ENCODE assay signal across 9 mouse cellular contexts in the genomic region with DNA sequence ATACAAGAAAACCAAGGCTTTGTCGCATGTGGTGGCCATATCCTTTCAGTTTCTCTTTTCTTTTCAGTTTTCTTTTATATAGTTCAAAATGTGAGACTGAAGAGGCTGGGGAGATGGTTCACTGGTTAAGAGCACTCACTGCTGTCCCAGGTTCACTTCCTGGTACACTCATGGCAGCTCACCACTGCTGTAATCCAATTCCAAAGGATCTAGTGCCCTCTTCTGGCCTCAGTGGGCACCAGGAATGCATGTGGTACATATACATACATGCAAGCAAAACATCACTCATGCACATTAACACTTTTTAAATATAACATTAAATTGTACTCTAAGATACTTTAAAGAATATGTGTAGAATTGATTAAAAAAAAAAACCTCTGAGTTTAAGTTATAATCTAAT.
DNase-seq lines count a peak whose midpoint lies in the region; ATAC-seq lines count a peak whose summit lies in the region.
"Had no signal": no experiment of that assay in that cellular context is flagged by ENCODE, and none has a peak within 500 bp of the region (broad histone marks: within the 10 kb centered on the region; RNA-seq: fewer than 3 reads in every experiment).

No protein-coding gene starts in this region.

- H3K4me1 ChIP-seq in kidney, embryonic 16.5 days (ENCODE audit: insufficient read depth, low read length) = no peaks in the 10 kb centered on the region
- H3K4me1 ChIP-seq: limb, embryonic 15.5 days had no signal

- 85% methylated on average over 1 of the region's 1 CpGs for WGBS in kidney, embryonic 16.5 days

- H3K4me3 ChIP-seq in kidney, embryonic 16.5 days (ENCODE audit: low read length) = no peak overlapping the region
- H3K4me3 ChIP-seq: limb, embryonic 15.5 days had no signal

- no peak overlapping the region for H3K4me2 ChIP-seq in kidney, embryonic 16.5 days (replicated peaks; ENCODE audit: low read depth, low read length)
- H3K4me2 ChIP-seq: limb, embryonic 15.5 days had no signal

- H3K9ac ChIP-seq in kidney, embryonic 16.5 days (replicated peaks; ENCODE audit: low read length) = no peak overlapping the region
- H3K9ac ChIP-seq: limb, embryonic 15.5 days had no signal

- 0 out of 2 replicates have a peak, but pooled peaks cover 3% of the 10 kb centered on the region for H3K9me3 ChIP-seq in kidney, embryonic 16.5 days (ENCODE audit: low read length)
- H3K9me3 ChIP-seq: limb, embryonic 15.5 days had no signal

- H3K27ac ChIP-seq in kidney, embryonic 16.5 days (ENCODE audit: low read length) = no peak overlapping the region
- H3K27ac ChIP-seq: limb, embryonic 15.5 days had no signal

- DNase-seq in kidney, adult 11 months = peak; percentile 48
- DNase-seq in B cell, adult 2 months = peak; percentile 13 to 19
- peak; percentile 54 for DNase-seq in NIH3T3 (ENCODE audit: low read depth)
- peak; percentile 48 for DNase-seq in embryo, embryonic 9.5 days (ENCODE audit: extremely low spot score)
- DNase-seq in kidney, postnatal 4 days = peak; percentile 51 to 62
- peak; percentile 45 for DNase-seq in retina, embryonic 14.5 days (ENCODE audit: low spot score)
- DNase-seq in gastrocnemius, postnatal 25 days = no peak

- H3K36me3 ChIP-seq in kidney, embryonic 16.5 days (ENCODE audit: insufficient read depth, low read length) = 0 out of 2 replicates have a peak, but pooled peaks cover 2% of the 10 kb centered on the region

- no peak for ATAC-seq in kidney, embryonic 16.5 days (ENCODE audit: low FRiP score, low TSS enrichment)

- no peaks in the 10 kb centered on the region for H3K27me3 ChIP-seq in kidney, embryonic 16.5 days (ENCODE audit: insufficient read depth, low read length)
- H3K27me3 ChIP-seq: limb, embryonic 15.5 days had no signal
